8 mouse cellular contexts compared by ENCODE assay signal in genomic region chr12:3808396-3808981, GRCm38 (mm10). TPM values are rescaled to one million over a fixed set of nuclear protein-coding genes. Genes with fewer than 3 reads are reported as not detected.
DNase-seq lines count a peak whose midpoint lies in the region; ATAC-seq lines count a peak whose summit lies in the region.

No protein-coding gene starts in this region.

- peak overlapping the region; percentile 99 for H3K27ac ChIP-seq in kidney, embryonic 15.5 days
- H3K27ac ChIP-seq in midbrain, embryonic 16.5 days (ENCODE audit: low read length), result peak overlapping the region; percentile 92

- no peaks in the 10 kb centered on the region for H3K9me3 ChIP-seq in kidney, embryonic 15.5 days (replicated peaks)
- no peaks in the 10 kb centered on the region for H3K9me3 ChIP-seq in midbrain, embryonic 16.5 days (replicated peaks; ENCODE audit: control insufficient read depth, low read length, poor library complexity, severe bottlenecking)

- peak overlapping the region; percentile 90 for H3K4me3 ChIP-seq in kidney, embryonic 15.5 days (replicated peaks)
- H3K4me3 ChIP-seq in midbrain, embryonic 16.5 days (ENCODE audit: low read depth, low read length), result peak overlapping the region; percentile 87

- no peaks in the 10 kb centered on the region for H3K27me3 ChIP-seq in kidney, embryonic 15.5 days
- H3K27me3 ChIP-seq in midbrain, embryonic 16.5 days (ENCODE audit: control insufficient read depth, insufficient read depth, low read depth, low read length), result no peaks in the 10 kb centered on the region

- DNase-seq in heart, adult 11 months, result peak; percentile 97
- DNase-seq in heart, postnatal 4 days, result no peak
- peak; percentile 60 for DNase-seq in MN1 (ENCODE audit: low spot score)
- peak; percentile 61 for DNase-seq in gastrocnemius, postnatal 10 days
- no peak for DNase-seq in layer of hippocampus, adult 8-10 months (ENCODE audit: low spot score in 2 of 2)
- no peak for DNase-seq in right cerebral cortex, postnatal 14 days

- H3K4me2 ChIP-seq in kidney, embryonic 15.5 days, result peak overlapping the region; percentile 76
- H3K4me2 ChIP-seq in midbrain, embryonic 16.5 days (ENCODE audit: low read length), result peak overlapping the region; percentile 80

- 5% methylated on average over 10 of the region's 10 CpGs for WGBS in kidney, embryonic 15.5 days
- 6% methylated on average over 10 of the region's 10 CpGs for WGBS in midbrain, embryonic 16.5 days

- H3K36me3 ChIP-seq in kidney, embryonic 15.5 days, result no peaks in the 10 kb centered on the region
- H3K36me3 ChIP-seq in midbrain, embryonic 16.5 days (ENCODE audit: control insufficient read depth, insufficient read depth, low read length), result no peaks in the 10 kb centered on the region

- peak; percentile 12 for ATAC-seq in kidney, embryonic 15.5 days (replicated peaks; ENCODE audit: low FRiP score)
- peak; percentile 9 for ATAC-seq in midbrain, embryonic 16.5 days

- H3K4me1 ChIP-seq in kidney, embryonic 15.5 days, result peaks cover 61% of the 10 kb centered on the region
- peaks cover 42% of the 10 kb centered on the region for H3K4me1 ChIP-seq in midbrain, embryonic 16.5 days (ENCODE audit: control insufficient read depth, insufficient read depth, low read length)

- peak overlapping the region; percentile 91 for H3K9ac ChIP-seq in kidney, embryonic 15.5 days
- H3K9ac ChIP-seq in midbrain, embryonic 16.5 days (ENCODE audit: low read depth, low read length), result peak overlapping the region; percentile 91

RNA-seq across cellular contexts. Expression of gene Dnmt3a, which starts 2.7 kb away (rescaled TPM):
- total RNA-seq in heart, postnatal 4 days (2021), result 100 to 1,000 TPM; 118 TPM
- total RNA-seq in gastrocnemius, postnatal 10 days (2021), result 100 to 1,000 TPM; 154 to 172 TPM
- 124 and 132 TPM in 2 replicates for polyA plus RNA-seq in kidney, embryonic 15.5 days (2015; fragmentation: Nextera tagmentation; extraction: Ambion mirVana)
- polyA plus RNA-seq in midbrain, embryonic 16.5 days (2015; fragmentation: Nextera tagmentation; extraction: Ambion mirVana), result 112 and 125 TPM in 2 replicates
- total RNA-seq in layer of hippocampus, adult 8-10 months (2022), result 10 to 100 TPM; 74.0 to 91.8 (median 80.6) TPM

Comparison
In these comparisons a context has a peak if more than half of its experiments do, and no peak if none do; other contexts are left out.
1. DNase-seq: peak in heart, adult 11 months (single experiment), MN1 (single experiment) and gastrocnemius, postnatal 10 days (single experiment); none in heart, postnatal 4 days (single experiment), layer of hippocampus, adult 8-10 months (0 of 2) and right cerebral cortex, postnatal 14 days (single experiment).